8 mouse cellular contexts compared by ENCODE assay signal in genomic region chr13:45442918-45443535, GRCm38 (mm10). TPM values are rescaled to one million over a fixed set of nuclear protein-coding genes. Genes with fewer than 3 reads are reported as not detected.
DNase-seq lines count a peak whose midpoint lies in the region; ATAC-seq and TF ChIP-seq lines count a peak whose summit lies in the region.

No protein-coding gene starts in this region.

- H3K36me3 ChIP-seq in heart, embryonic 11.5 days (ENCODE audit: control insufficient read depth, insufficient read depth, low read length): no peaks in the 10 kb centered on the region
- no peaks in the 10 kb centered on the region for H3K36me3 ChIP-seq in liver, postnatal 0 days (replicated peaks; ENCODE audit: insufficient read depth, low read length)
- no peaks in the 10 kb centered on the region for H3K36me3 ChIP-seq in stomach, postnatal 0 days (ENCODE audit: control insufficient read depth, insufficient read depth, low read length)

- DNase-seq in heart, adult 18-20 months: peak; percentile 42 to 65
- peak; percentile 20 to 39 for DNase-seq in heart, postnatal 36 days
- DNase-seq in liver, postnatal 0 days: peak; percentile 42
- DNase-seq in stomach, postnatal 0 days (ENCODE audit: low spot score): no peak
- DNase-seq in right cerebral cortex, postnatal 4 days: no peak
- no peak for DNase-seq in frontal cortex, adult 2 months (ENCODE audit: extremely low spot score in 1 of 2, low spot score in 1 of 2)
- no peak for DNase-seq in adrenal gland, adult 2 months

- TF ChIP-seq EP300 in liver, postnatal 0 days (IDR thresholded peaks at IDR 0.05; ENCODE audit: low read depth): 0 out of 2 replicates have a peak, but pooled peaks have one; percentile 29
- no peak for TF ChIP-seq EP300 in stomach, postnatal 0 days (optimal IDR thresholded peaks at IDR 0.05)

- no peak for ATAC-seq in heart, embryonic 11.5 days (replicated peaks; ENCODE audit: insufficient number of reproducible peaks, low FRiP score, low TSS enrichment)
- peak; percentile 80 for ATAC-seq in liver, postnatal 0 days
- ATAC-seq in stomach, postnatal 0 days (ENCODE audit: low FRiP score, low TSS enrichment): no peak; the same call in 1 of the 2 replicates

- intact Hi-C loops in heart, postnatal 36 days (cut with DNase I): loop anchor here (2.0 kb wide), 3 partner anchors 34 to 412 kb away; no protein-coding TSS in a partner anchor

- TF ChIP-seq CTCF in liver, postnatal 0 days (IDR thresholded peaks at IDR 0.05; ENCODE audit: low read depth): no peak
- no peak for TF ChIP-seq CTCF in stomach, postnatal 0 days (IDR thresholded peaks at IDR 0.05; ENCODE audit: low read depth)

- no peaks in the 10 kb centered on the region for H3K9me3 ChIP-seq in heart, embryonic 11.5 days (replicated peaks; ENCODE audit: control insufficient read depth, low read length)
- H3K9me3 ChIP-seq in liver, postnatal 0 days (ENCODE audit: low read length): no peaks in the 10 kb centered on the region
- no peaks in the 10 kb centered on the region for H3K9me3 ChIP-seq in stomach, postnatal 0 days (ENCODE audit: control insufficient read depth, low read length)

- no peak overlapping the region for H3K4me3 ChIP-seq in heart, embryonic 11.5 days (ENCODE audit: low read depth, low read length)
- H3K4me3 ChIP-seq in liver, postnatal 0 days (ENCODE audit: low read depth, low read length): no peak overlapping the region
- H3K4me3 ChIP-seq in stomach, postnatal 0 days (ENCODE audit: low read depth, low read length): no peak overlapping the region

- H3K9ac ChIP-seq in heart, embryonic 11.5 days (ENCODE audit: low read depth, low read length): no peak overlapping the region
- H3K9ac ChIP-seq in liver, postnatal 0 days (replicated peaks): no peak overlapping the region
- H3K9ac ChIP-seq in stomach, postnatal 0 days (ENCODE audit: low read length): no peak overlapping the region

- no peak overlapping the region for H3K27ac ChIP-seq in heart, embryonic 11.5 days (ENCODE audit: low read depth, low read length)
- peak overlapping the region; percentile 66 for H3K27ac ChIP-seq in liver, postnatal 0 days (ENCODE audit: low read depth)
- H3K27ac ChIP-seq in stomach, postnatal 0 days (replicated peaks): peak overlapping the region; percentile 56; the same call in 1 of the 2 replicates

- WGBS in heart, embryonic 11.5 days (ENCODE audit: insufficient replicate concordance): 56% methylated on average over 8 of the region's 8 CpGs
- 23% methylated on average over 8 of the region's 8 CpGs for WGBS in liver, postnatal 0 days (ENCODE audit: insufficient replicate concordance)
- 55% methylated on average over 8 of the region's 8 CpGs for WGBS in stomach, postnatal 0 days

- H3K4me2 ChIP-seq in heart, embryonic 11.5 days: no peak overlapping the region
- H3K4me2 ChIP-seq in liver, postnatal 0 days (ENCODE audit: low read depth, low read length): no peak overlapping the region
- no peak overlapping the region for H3K4me2 ChIP-seq in stomach, postnatal 0 days (replicated peaks; ENCODE audit: low read depth)

- no peaks in the 10 kb centered on the region; the same call in 1 of the 2 replicates for H3K27me3 ChIP-seq in heart, embryonic 11.5 days (ENCODE audit: control insufficient read depth, insufficient read depth, low read length)
- H3K27me3 ChIP-seq in liver, postnatal 0 days (ENCODE audit: insufficient read depth, low read length): peaks cover 23% of the 10 kb centered on the region; the same call in 1 of the 2 replicates
- no peaks in the 10 kb centered on the region for H3K27me3 ChIP-seq in stomach, postnatal 0 days (ENCODE audit: control insufficient read depth, insufficient read depth, low read length)

- H3K4me1 ChIP-seq in heart, embryonic 11.5 days (ENCODE audit: control insufficient read depth, insufficient read depth, low read length): peaks cover 2% of the 10 kb centered on the region; the same call in 1 of the 2 replicates
- peaks cover 20% of the 10 kb centered on the region for H3K4me1 ChIP-seq in liver, postnatal 0 days (ENCODE audit: insufficient read depth)
- H3K4me1 ChIP-seq in stomach, postnatal 0 days (replicated peaks; ENCODE audit: control insufficient read depth, insufficient read depth): no peaks in the 10 kb centered on the region

RNA-seq across cellular contexts. Expression of gene Mylip, which starts 53.5 kb away (rescaled TPM):
- total RNA-seq in heart, adult 18-20 months (2021): 10 to 100 TPM; 21.1 to 27.0 TPM
- 4.5 and 4.9 TPM in 2 replicates for polyA plus RNA-seq in heart, embryonic 11.5 days (2014; fragmentation: Nextera tagmentation; extraction: Ambion mirVana)
- total RNA-seq in heart, postnatal 36 days (2021): 10 to 100 TPM; 19.1 to 25.7 TPM
- polyA plus RNA-seq in liver, postnatal 0 days (2015; fragmentation: Nextera tagmentation; extraction: Ambion mirVana): 6.9 and 7.4 TPM in 2 replicates
- 5.1 and 7.5 TPM in 2 replicates for polyA plus RNA-seq in stomach, postnatal 0 days (2015; fragmentation: Nextera tagmentation; extraction: Ambion mirVana)
- 13.3 and 15.3 TPM in 2 replicates for polyA plus RNA-seq in frontal cortex, adult 2 months (2012; rRNA removed)
- 10 to 100 TPM in 1 of 2 experiments, 1 to 10 TPM in 1; 6.6 to 13.6 TPM for total RNA-seq in adrenal gland, adult 2 months (2021)
- polyA plus RNA-seq in adrenal gland, adult 2 months (2012; rRNA removed): 6.4 and 9.9 TPM in 2 replicates

Comparison
In these comparisons a context has a peak if more than half of its experiments do, and no peak if none do; other contexts are left out.
1. DNase-seq: peak in heart, adult 18-20 months (2 of 2), heart, postnatal 36 days (2 of 2) and liver, postnatal 0 days (single experiment); none in stomach, postnatal 0 days (single experiment), right cerebral cortex, postnatal 4 days (single experiment), frontal cortex, adult 2 months (0 of 2) and adrenal gland, adult 2 months (single experiment).